Mouse (Mus musculus): ENCODE data around the gene Gsc2. TPM values are rescaled to one million over a fixed set of nuclear protein-coding genes. Genes with fewer than 3 reads are reported as not detected.
"Not testable (repeated sequence)": the region's sequence is repeated elsewhere in the genome, so short reads cannot be mapped to it uniquely, and the experiment has no call there.

The Gsc2 gene
- not detected in 2 replicates for polyA plus RNA-seq (2011; ENCODE audit: insufficient read length, low read depth, missing spikeins)

DNA sequence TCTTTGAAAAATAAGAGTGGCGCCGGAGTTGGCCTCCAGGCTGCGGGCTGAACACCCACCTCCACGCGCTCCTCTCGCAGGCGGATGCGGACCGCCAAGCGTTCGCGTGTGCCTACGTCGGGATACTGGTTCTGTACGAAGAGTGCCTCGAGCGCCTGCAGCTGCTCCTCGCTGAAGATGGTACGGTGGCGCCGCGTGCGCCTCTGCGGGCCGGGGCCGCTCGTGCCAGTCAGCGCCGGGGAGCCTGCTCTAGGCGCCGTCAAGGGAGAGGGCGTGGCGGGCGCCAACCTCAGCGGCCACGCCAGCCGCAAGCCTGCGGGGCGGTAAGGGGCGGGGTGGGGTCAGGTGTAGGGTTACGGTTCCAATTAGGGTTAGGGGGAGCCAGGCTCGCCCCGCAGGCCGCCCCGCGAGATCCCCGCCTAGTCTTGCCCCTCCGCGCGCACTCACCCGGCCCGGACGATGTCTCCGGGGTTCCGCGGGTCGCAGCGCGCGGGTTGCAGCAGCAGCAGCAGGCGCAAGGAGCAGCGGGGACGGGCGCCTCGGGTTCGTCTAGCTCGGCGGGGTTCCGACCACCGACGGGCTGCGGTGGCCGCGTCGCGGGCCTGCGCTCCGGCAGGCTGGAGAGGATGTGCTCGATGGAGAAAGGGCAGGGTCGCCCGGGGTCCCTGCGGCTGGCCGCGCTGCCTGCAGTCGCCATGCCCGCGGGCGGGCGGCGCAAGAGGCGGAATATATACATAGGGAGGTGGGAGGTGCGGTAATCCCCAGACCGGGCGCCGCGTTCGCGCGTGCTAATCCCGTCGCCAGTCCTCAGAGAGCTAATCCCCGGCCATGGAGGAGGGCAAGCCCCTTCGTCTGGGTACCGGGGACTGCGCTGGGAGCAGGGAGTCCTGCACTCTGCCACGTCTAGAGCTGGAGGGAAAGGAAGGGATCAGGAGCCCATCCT, at the start of gene Gsc2:
Gene Gsc2 (minus strand): TSS at position 753 of the 943 bp plus-strand sequence.
- Histone ChIP-seq H3K27ac (ENCODE audit: insufficient read depth, low read length) (no peak within 1 kb of the TSS), H3K4me3 (ENCODE audit: insufficient read depth, low read length) (peak within 1 kb of the TSS; percentile 16; the same call in 1 of the 2 replicates), H3K4me1 (ENCODE audit: control insufficient read depth, insufficient read depth, low read length) (peaks cover 5% of the 10 kb centered on the region; the same call in 1 of the 2 replicates)
- no peak for TF ChIP-seq CTCF (IDR thresholded peaks at IDR 0.05; ENCODE audit: borderline replicate concordance, insufficient read depth, low read length)
- no peak for TF ChIP-seq POLR2A (IDR thresholded peaks at IDR 0.05; ENCODE audit: low read depth, low read length)

DNA sequence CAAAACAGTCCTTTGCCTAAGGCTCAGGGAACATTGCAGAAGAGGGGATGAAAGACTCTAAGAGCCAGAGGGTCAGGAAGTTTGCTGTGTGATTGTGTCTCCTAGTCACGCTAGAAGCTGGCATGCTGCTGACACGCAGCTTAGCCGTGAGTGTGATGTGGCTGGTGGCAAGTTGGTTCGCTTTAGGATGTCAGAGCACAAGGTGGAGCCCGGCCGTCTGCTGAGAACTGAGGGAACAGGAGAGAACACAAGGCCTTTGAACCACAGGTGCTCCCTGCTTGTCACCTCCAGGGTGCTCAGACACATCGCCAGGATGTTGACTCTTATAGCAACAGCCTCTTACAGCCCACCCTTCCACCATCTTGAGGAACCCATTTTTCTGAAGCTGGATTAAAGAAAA, 47.2 kb upstream of the Gsc2 start:
- no peak overlapping the region for H3K4me3 ChIP-seq (ENCODE audit: insufficient read depth, low read length)

DNA sequence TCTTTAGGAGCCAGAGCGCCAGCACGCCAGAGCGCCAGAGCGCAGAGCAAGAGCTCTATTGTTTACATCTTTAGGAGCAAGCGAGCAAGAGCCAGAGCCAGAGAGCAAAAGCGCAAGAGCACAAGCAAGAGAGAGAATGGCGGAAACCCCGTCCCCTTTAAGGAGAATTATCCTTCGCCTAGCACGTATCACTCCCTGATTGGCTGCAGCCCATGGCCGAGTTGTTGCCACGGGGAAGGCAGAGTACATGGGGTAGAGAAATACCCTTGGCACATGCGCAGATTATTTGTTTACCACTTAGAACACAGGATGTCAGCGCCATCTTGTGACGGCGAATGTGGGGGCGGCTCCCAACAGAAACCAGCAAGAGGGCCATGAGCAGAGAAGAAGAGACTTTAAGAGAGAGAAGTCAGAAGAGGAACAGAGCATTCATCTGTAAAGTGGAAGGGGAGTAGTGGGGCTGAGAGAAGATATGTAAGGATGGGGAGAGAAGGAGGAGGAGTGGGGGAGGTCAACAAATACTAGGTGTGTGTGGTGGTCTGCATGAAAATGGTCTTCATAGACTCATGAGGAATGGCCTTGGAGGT, 41.3 kb upstream of the Gsc2 start:
- H3K4me1 ChIP-seq (ENCODE audit: control insufficient read depth, insufficient read depth, low read length); H3K4me3 ChIP-seq (ENCODE audit: insufficient read depth, low read length); H3K27ac ChIP-seq (ENCODE audit: insufficient read depth, low read length): not testable (repeated sequence)

More for the DNA sequence above, 47.2 kb upstream of the Gsc2 start:
- TF ChIP-seq CTCF (IDR thresholded peaks at IDR 0.05; ENCODE audit: borderline replicate concordance, insufficient read depth, low read length) (no peak), POLR2A (IDR thresholded peaks at IDR 0.05; ENCODE audit: low read depth, low read length) (no peak)
- H3K27ac ChIP-seq (ENCODE audit: insufficient read depth, low read length), result no peak overlapping the region
- no peaks in the 10 kb centered on the region for H3K4me1 ChIP-seq (ENCODE audit: control insufficient read depth, insufficient read depth, low read length)

DNA sequence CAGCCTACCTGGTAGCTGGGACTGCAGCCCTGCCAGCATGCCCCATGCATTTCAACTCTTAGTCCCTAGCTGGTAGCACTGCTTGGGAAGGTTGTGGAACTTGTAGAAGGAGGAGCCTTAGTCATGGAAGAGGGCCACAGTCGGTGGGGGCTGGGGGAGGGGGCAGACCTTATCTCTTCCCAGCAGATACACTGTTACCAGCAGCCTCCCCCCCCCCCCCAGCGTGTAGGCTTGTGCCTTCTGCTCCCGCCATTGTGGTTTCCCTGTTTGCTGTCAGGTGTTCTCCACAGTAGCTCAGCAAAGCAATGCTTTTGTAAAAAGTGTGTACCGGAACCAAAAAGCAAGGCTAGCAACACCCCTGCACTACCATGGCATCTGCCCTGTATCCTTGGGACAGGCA, 36.8 kb upstream of the Gsc2 start:
- no peak overlapping the region for H3K4me3 ChIP-seq (ENCODE audit: insufficient read depth, low read length)
- no peak overlapping the region for H3K27ac ChIP-seq (ENCODE audit: insufficient read depth, low read length)
- TF ChIP-seq CTCF (IDR thresholded peaks at IDR 0.05; ENCODE audit: borderline replicate concordance, insufficient read depth, low read length) (no peak), POLR2A (IDR thresholded peaks at IDR 0.05; ENCODE audit: low read depth, low read length) (no peak)
- H3K4me1 ChIP-seq (ENCODE audit: control insufficient read depth, insufficient read depth, low read length), result no peaks in the 10 kb centered on the region; the same call in 1 of the 2 replicates

DNA sequence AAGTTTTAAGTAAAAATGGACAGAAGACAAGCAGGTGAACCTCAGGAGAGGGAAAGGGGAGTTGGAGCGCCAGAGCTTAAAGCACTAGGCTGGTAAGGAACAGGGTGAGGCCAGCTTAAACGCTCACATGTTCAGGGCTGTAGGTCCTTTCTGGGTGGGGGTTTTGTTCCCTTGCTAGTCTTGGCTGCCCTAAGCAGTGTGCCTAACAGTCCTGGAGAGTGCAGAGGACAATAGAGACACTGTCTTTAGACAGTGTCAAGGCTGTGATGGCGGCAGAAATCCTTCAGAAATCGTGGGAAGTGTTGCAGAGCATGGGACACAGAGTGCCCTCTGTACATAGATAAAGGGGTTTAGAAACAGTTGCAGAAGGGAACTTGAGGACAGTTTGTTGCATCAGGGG, 35.2 kb upstream of the Gsc2 start:
- no peak overlapping the region for H3K4me3 ChIP-seq (ENCODE audit: insufficient read depth, low read length)

DNA sequence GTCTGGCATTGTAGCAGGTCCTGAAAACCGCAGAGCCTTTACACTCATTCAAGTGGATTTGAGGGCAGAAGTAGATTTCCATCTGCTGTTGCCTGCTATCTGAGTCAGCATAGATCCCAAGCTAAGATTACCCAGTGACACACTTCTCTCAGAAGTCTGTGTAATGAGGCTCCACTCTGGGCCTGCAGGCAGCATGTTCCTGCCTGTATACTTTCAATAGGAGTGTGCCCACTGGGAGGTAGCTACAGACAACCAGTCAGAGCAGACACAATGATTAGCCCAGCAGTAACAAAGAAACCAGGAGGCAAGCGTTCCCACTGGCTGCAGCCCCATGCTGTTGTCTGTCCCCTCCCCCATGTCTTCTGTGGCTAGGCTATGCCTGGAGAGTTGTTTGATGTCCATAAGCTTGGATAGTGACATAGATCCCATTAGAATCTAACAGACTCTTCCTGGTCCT, 34.6 kb upstream of the Gsc2 start:
- TF ChIP-seq POLR2A (IDR thresholded peaks at IDR 0.05; ENCODE audit: low read depth, low read length), result no peak
- no peak for TF ChIP-seq CTCF (IDR thresholded peaks at IDR 0.05; ENCODE audit: borderline replicate concordance, insufficient read depth, low read length)
- H3K27ac ChIP-seq (ENCODE audit: insufficient read depth, low read length), result peak overlapping the region; percentile 38; the same call in 1 of the 2 replicates
- no peak overlapping the region for H3K4me3 ChIP-seq (ENCODE audit: insufficient read depth, low read length)
- H3K4me1 ChIP-seq (ENCODE audit: control insufficient read depth, insufficient read depth, low read length), result no peaks in the 10 kb centered on the region; the same call in 1 of the 2 replicates

More for the DNA sequence above, 35.2 kb upstream of the Gsc2 start:
- TF ChIP-seq CTCF (IDR thresholded peaks at IDR 0.05; ENCODE audit: borderline replicate concordance, insufficient read depth, low read length) (no peak), POLR2A (IDR thresholded peaks at IDR 0.05; ENCODE audit: low read depth, low read length) (no peak)
- Histone ChIP-seq H3K4me1 (ENCODE audit: control insufficient read depth, insufficient read depth, low read length) (no peaks in the 10 kb centered on the region; the same call in 1 of the 2 replicates), H3K27ac (ENCODE audit: insufficient read depth, low read length) (no peak overlapping the region)

DNA sequence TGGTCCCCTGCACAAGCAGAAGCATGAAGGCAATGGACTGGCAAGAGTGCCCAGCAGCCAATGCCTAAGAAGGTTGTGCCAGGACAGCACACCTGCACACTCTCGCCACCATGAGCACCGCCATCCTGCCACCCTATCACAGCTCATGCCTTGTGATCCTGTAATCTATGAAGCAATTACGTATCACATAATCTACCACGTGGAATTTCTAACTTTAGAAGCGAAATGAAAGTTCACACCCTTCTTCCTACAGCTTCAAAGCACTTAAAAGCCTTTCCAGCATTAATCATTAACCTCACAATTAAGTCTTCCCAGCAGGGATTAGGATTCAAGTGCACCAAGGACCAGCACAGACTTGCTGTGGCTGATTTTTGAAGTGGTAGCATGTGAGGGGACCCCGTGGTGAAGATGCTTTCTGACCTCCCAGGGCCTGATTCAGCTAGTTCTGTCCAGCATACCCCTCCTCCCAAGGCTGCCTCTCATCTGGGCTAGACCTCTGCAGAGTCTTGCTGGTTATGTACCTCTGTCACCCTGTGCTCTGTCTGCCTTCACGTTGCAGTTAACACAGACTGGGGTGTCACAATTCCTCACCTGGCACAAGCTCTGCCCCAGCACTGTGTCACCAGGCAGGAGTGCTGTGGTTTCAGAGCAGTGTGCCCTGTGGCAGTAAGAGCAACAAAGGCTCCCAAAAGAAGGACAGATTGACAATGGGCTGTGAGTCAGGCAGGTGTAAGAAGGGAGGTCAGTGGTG, 30.4 kb upstream of the Gsc2 start:
- Histone ChIP-seq H3K4me1 (ENCODE audit: control insufficient read depth, insufficient read depth, low read length) (no peaks in the 10 kb centered on the region; the same call in 1 of the 2 replicates), H3K27ac (ENCODE audit: insufficient read depth, low read length) (no peak overlapping the region), H3K4me3 (ENCODE audit: insufficient read depth, low read length) (no peak overlapping the region)
- TF ChIP-seq POLR2A (IDR thresholded peaks at IDR 0.05; ENCODE audit: low read depth, low read length) (no peak), CTCF (IDR thresholded peaks at IDR 0.05; ENCODE audit: borderline replicate concordance, insufficient read depth, low read length) (no peak)

DNA sequence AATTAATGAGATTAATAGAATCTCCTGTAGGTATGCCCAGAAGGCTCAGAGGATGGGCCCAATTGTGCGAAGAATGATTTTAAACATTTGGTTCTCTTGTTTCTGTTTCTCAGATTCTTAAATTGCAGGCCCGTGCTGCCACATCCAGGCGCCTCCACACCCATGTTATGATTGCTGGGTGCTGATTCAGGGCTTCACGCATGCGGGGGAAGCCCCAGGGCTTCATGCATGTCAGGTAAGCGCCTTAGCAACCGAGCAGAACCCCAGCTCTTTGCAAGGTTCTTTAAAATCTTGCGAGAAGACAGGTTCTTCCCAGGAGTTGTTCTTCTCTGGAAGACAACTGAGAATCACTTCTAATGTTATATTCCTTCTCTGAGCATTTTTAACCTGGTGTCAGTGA, 28.6 kb upstream of the Gsc2 start:
- Histone ChIP-seq H3K4me3 (ENCODE audit: insufficient read depth, low read length) (no peak overlapping the region), H3K27ac (ENCODE audit: insufficient read depth, low read length) (no peak overlapping the region), H3K4me1 (ENCODE audit: control insufficient read depth, insufficient read depth, low read length) (no peaks in the 10 kb centered on the region)
- no peak for TF ChIP-seq CTCF (IDR thresholded peaks at IDR 0.05; ENCODE audit: borderline replicate concordance, insufficient read depth, low read length)
- TF ChIP-seq POLR2A (IDR thresholded peaks at IDR 0.05; ENCODE audit: low read depth, low read length), result no peak

DNA sequence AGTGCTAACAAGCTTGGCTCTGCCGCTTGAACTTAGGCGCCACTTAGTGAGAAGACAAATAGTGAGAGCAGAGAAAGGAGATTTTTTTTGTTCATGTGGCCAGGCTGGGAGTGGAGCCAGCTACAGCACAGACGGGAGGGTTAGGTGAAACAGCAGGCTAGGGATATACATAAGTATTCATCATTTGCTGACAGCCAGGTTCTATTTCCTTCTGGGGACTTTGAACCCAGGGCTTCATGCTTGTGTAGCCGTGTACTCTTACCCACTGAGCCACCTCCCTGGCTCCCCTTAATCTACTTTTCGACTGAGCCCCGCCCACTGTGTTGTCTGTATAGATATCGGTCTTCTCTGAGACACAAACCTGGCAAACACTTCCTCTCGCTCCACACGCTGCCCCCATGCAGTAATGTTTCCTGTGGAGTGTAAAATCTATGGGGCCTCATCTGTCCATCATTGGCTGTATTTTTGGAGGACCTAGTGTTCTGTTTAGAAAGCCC, 24.4 kb upstream of the Gsc2 start:
- Histone ChIP-seq H3K4me1 (ENCODE audit: control insufficient read depth, insufficient read depth, low read length) (no peaks in the 10 kb centered on the region), H3K27ac (ENCODE audit: insufficient read depth, low read length) (no peak overlapping the region), H3K4me3 (ENCODE audit: insufficient read depth, low read length) (no peak overlapping the region)
- TF ChIP-seq POLR2A (IDR thresholded peaks at IDR 0.05; ENCODE audit: low read depth, low read length), result no peak
- no peak for TF ChIP-seq CTCF (IDR thresholded peaks at IDR 0.05; ENCODE audit: borderline replicate concordance, insufficient read depth, low read length)
